Mouse (Mus musculus) midbrain, embryonic 11.5 days (tissue): ENCODE measurements around the gene Parp6. TPM values are rescaled to one million over a fixed set of nuclear protein-coding genes. Genes with fewer than 3 reads are reported as not detected.

ENCODE experiments used
- ATAC-seq: fragments of 200-750 bp; cut with Nextera tagmentation; 2 replicates; pipeline ENCODE4 v1.8.0; 2017; ENCODE audit warnings: moderate TSS enrichment, moderate library complexity; ENCODE audit not compliant: low FRiP score
- DNase-seq: peaks from one replicate; pipeline ENCODE4 v3.0.0; 2015; ENCODE audit warnings: low spot score; ENCODE audit errors: missing footprints
- H3K27ac ChIP-seq: fragments of 300-500 bp; sonication (generic); 2 replicates; pipeline ENCODE4 v1.5.1; 2014; ENCODE audit warnings: low read depth, low read length
- H3K27me3 ChIP-seq: fragments of 300-500 bp; sonication (generic); 2 replicates; pipeline ENCODE4 v1.6.1; 2014; ENCODE audit warnings: mild to moderate bottlenecking, low read length, moderate library complexity, mixed read lengths; ENCODE audit not compliant: control insufficient read depth, insufficient read depth
- H3K36me3 ChIP-seq: fragments of 300-500 bp; sonication (generic); 2 replicates; pipeline ENCODE4 v1.6.1; 2014; ENCODE audit warnings: mild to moderate bottlenecking, low read length, moderate library complexity, mixed read lengths; ENCODE audit not compliant: control insufficient read depth, insufficient read depth
- H3K4me1 ChIP-seq: fragments of 300-500 bp; sonication (generic); 2 replicates; pipeline ENCODE4 v1.6.1; 2014; ENCODE audit warnings: low read length; ENCODE audit not compliant: control insufficient read depth, insufficient read depth
- H3K4me2 ChIP-seq: fragments of 300-500 bp; sonication (generic); 2 replicates; pipeline ENCODE4 v1.6.1; 2014; ENCODE audit warnings: mild to moderate bottlenecking, moderate library complexity
- H3K4me3 ChIP-seq: fragments of 300-500 bp; sonication (generic); 2 replicates; pipeline ENCODE4 v1.5.1; 2014; ENCODE audit warnings: low read depth, low read length
- H3K9ac ChIP-seq: fragments of 300-500 bp; sonication (generic); 2 replicates; pipeline ENCODE4 v1.6.1; 2014; ENCODE audit warnings: low read length
- H3K9me3 ChIP-seq: fragments of 300-500 bp; sonication (generic); 2 replicates; pipeline ENCODE4 v1.6.1; 2016; ENCODE audit warnings: low read length; ENCODE audit not compliant: control insufficient read depth
- WGBS: fragments of 180-500 bp; shearing (Covaris S2); extraction: QIAGEN DNeasy Blood & Tissue Kit; methylation state at CpG from one replicate; pipeline ENCODE4 v1.1.7; 2014; 5-methylcytosine and 5-hydroxymethylcytosine counted together
- polyA plus RNA-seq: library from polyadenylated mRNA; unstranded; fragments of >200 nt; fragmentation: Nextera tagmentation; extraction: Ambion mirVana; gene quantifications from 2 replicates; pipeline ENCODE4 v1.2.1, GENCODE M21; 2014

The Parp6 gene
- polyA plus RNA-seq, 1 experiment from 2014 or later: 91.7 TPM

DNA sequence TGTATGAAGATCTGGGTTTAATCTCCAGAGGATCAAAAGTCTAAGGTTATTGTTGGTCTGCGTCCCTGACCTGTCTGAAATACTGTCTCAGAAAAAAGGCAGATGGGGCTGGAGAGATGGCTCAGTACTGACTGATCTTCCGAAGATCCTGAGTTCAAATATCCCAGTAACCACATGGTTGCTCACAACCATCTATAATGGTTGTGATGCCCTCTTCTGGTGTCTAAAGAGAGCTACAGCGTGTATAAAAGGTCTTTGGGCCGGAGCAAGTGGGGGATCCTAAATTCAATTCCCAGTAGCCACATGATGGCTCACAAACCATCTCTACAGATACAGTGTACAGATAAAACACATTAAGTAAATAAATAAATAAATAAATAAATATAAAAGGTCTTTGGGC lies 52.1 kb downstream of the Parp6 start:
- no peaks in the 10 kb centered on the region for H3K9me3 ChIP-seq
- ATAC-seq (no peak), DNase-seq (peak; percentile 79)
- H3K4me1 ChIP-seq: no peaks in the 10 kb centered on the region
- H3K4me3 ChIP-seq: no peak overlapping the region
- no peaks in the 10 kb centered on the region for H3K27me3 ChIP-seq
- H3K4me2 ChIP-seq: no peak overlapping the region
- H3K27ac ChIP-seq: no peak overlapping the region
- H3K9ac ChIP-seq: no peak overlapping the region
- WGBS: 80% methylated on average over 4 of the region's 4 CpGs
- peaks cover 55% of the 10 kb centered on the region for H3K36me3 ChIP-seq

DNA sequence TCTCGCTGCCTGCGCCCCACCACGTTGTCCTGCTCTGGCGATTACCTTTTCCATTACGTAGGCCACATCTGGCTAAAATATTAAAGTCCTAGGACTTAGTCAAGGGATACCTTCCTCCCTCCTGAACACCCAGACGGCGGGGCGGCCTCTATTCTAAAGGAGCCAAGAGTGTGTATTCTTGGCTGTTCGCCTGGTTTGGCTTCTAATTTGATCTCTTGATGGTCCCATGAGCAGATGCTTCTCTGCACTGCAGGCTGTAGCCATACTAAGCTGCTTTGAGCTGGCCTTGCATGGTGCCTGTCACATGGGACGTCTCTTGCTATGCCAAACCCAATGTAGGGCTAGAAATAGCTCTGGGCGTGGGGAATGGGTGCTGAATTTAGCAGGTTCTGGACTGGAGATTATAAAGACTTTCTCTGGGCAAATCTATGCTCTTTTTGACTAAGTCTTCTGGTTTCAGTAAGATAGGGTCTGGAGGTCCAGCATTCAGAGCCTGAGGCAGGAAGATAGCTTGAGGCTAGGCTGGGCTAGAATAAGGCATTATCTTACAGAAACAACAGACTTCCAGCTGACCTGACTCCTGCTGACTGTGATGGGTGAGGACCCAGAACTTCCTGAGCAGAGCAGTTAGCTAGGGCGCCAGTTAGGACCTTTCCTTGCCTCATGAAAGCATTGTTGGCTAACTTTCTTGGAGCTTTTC lies 55.3 kb downstream of the Parp6 start:
- Histone ChIP-seq H3K9ac (no peak overlapping the region), H3K4me1 (no peaks in the 10 kb centered on the region), H3K27ac (no peak overlapping the region), H3K27me3 (no peaks in the 10 kb centered on the region), H3K9me3 (no peaks in the 10 kb centered on the region), H3K4me2 (no peak overlapping the region), H3K36me3 (peaks cover 60% of the 10 kb centered on the region), H3K4me3 (no peak overlapping the region)
- ATAC-seq: no peak
- DNase-seq: no peak
- WGBS: 89% methylated on average over 12 of the region's 12 CpGs

DNA sequence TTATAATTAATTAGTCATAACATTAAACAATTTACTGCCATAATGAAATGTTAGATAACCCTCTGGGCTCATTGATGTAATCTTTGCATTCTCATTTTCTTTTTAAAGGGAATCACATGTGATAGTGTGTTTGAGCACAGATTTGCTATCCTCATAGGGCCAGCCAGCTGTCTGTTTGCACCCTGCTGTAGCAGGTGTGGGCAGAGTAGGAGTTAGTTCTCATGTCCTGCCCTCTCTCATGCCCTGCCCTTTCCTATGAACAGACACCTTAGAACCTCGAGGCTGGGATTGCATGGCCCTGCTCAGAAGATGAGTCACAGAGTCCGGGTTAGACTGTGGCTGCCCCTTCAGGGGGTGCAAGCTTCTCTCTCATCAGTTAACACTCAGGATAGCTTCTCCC lies 56.3 kb downstream of the Parp6 start:
- WGBS: 85% methylated on average over 2 of the region's 2 CpGs
- ATAC-seq (no peak), DNase-seq (no peak)
- no peaks in the 10 kb centered on the region for H3K4me1 ChIP-seq
- no peak overlapping the region for H3K4me2 ChIP-seq
- H3K36me3 ChIP-seq: peaks cover 60% of the 10 kb centered on the region
- no peak overlapping the region for H3K27ac ChIP-seq
- H3K4me3 ChIP-seq: no peak overlapping the region
- no peaks in the 10 kb centered on the region for H3K9me3 ChIP-seq
- no peak overlapping the region for H3K9ac ChIP-seq
- no peaks in the 10 kb centered on the region for H3K27me3 ChIP-seq

DNA sequence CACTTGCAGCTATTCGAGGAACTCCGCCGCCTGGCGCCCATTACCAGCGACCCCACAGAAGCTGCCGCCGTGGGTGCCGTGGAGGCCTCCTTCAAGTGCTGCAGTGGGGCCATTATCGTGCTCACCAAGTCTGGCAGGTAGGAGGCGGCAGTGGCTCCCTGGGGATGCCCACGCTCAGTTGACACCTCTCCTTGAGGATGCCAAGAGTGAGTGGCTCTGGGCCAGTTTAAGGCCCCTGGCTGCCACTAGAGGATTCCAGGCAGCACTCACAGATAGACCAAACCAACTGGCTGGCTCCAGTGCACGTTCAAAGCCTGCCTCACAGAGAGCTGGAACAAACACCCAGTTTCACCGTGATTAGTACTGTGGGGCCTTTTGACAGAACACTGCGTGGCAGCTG lies 58.5 kb downstream of the Parp6 start:
- H3K27ac ChIP-seq: no peak overlapping the region

DNA sequence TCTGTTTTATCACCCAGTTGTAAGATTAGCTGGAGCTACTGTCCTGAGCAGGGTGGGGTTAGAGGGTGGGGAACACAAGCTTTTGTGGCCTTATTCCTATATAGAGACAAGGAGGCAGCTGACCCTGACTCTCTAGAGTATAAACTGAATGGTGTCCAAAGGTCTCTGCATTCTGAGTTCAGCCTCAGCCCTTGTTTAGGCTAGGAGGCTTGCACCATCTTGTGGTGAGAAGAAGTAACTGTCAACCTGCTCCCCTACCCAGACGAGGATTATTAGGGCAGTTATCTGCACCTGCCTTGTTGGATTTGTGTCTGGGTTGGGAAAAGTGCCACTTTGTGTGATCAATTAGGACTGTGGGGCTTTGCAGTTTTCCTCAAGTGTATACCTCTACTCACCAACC lies 61.2 kb downstream of the Parp6 start:
- H3K27me3 ChIP-seq: peaks cover 21% of the 10 kb centered on the region
- no peak for ATAC-seq
- no peak overlapping the region for H3K4me2 ChIP-seq
- DNase-seq: no peak
- WGBS: 38% methylated on average over 1 of the region's 1 CpGs
- H3K27ac ChIP-seq: no peak overlapping the region
- no peak overlapping the region for H3K9ac ChIP-seq
- no peak overlapping the region for H3K4me3 ChIP-seq
- H3K9me3 ChIP-seq: no peaks in the 10 kb centered on the region
- H3K4me1 ChIP-seq: peaks cover 7% of the 10 kb centered on the region
- H3K36me3 ChIP-seq: peaks cover 41% of the 10 kb centered on the region

More for the DNA sequence above, 58.5 kb downstream of the Parp6 start:
- peaks cover 6% of the 10 kb centered on the region for H3K4me1 ChIP-seq
- no peak overlapping the region for H3K4me3 ChIP-seq
- WGBS: 89% methylated on average over 14 of the region's 14 CpGs
- H3K9ac ChIP-seq: no peak overlapping the region
- ATAC-seq (no peak), DNase-seq (no peak)
- peaks cover 56% of the 10 kb centered on the region for H3K36me3 ChIP-seq
- H3K4me2 ChIP-seq: no peak overlapping the region
- peaks cover 4% of the 10 kb centered on the region for H3K27me3 ChIP-seq
- no peaks in the 10 kb centered on the region for H3K9me3 ChIP-seq

DNA sequence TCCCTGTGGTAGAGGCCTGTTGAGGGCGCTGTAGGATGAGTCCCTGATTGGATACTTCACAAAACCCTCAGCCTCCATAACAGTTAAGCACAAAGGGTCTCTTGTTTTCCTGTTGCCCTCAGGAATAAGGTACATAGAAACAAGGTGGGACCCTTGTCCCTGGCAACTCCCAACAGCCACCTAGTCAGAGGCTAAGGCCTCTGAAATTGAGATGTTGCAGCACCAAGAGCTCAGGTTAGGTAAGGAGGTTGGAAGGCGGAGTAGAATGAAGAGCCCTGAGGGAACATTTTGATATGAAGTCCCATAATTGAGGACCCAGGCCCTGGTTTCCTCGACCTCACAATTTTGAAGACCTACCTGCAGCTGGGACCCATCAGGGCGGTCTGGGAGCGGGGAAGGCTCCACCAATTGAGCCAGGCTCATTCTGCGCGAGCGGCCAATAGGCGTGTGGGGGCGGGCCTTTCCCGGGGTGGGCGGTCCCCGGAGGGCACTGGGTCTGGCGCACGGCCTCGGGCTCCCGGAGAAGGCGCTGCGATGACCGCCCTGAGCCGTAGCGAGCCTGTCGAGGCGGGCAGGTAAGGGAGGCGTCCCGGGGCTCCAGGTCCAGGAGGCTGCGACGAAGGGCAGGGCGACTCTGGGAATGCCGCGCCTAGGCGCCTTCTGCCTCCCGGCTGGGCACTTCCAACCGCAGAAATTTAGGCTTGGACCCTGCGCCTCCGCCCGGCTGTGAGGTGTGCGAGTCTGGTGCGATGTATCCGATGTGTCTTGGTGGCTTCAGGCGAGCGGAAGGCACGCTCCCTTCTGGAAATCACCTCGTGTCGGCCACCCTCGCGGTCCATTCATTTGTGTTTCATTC lies 62.8 kb downstream of the Parp6 start, which contains the start of gene Gramd2:
Gramd2 (plus strand) TSS at position 467 of the 856 bp plus-strand sequence.
- 1% methylated on average over 45 of the region's 47 CpGs for WGBS
- ATAC-seq: peak; percentile 97

DNA sequence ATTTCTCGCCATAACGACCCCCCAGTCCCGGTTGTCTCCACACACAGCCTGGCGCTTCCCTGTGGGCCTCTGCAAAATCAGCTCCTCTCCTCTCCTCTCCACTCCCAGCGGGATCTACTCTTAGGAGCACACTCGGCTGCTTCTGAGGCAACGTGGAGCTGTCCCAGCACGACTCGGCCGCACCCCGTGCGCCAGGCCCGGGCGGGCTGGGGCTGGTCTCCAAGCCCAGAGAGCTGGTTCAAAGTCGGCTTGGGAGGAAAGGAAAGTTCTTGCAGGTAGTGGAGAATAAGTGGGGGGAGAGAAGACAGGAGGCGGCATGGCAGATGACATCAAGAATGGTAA lies 63.4 kb downstream of the Parp6 start:
- DNase-seq (no peak), ATAC-seq (peak; percentile 25)
- peak overlapping the region; percentile 40 for H3K4me3 ChIP-seq
- peaks cover 21% of the 10 kb centered on the region for H3K27me3 ChIP-seq
- H3K9me3 ChIP-seq: no peaks in the 10 kb centered on the region
- H3K4me2 ChIP-seq: peak overlapping the region; percentile 90
- 9% methylated on average over 16 of the region's 16 CpGs for WGBS
- peaks cover 25% of the 10 kb centered on the region for H3K36me3 ChIP-seq
- peak overlapping the region; percentile 59 for H3K9ac ChIP-seq
- H3K27ac ChIP-seq: no peak overlapping the region
- peaks cover 7% of the 10 kb centered on the region for H3K4me1 ChIP-seq

More for the DNA sequence above, 62.8 kb downstream of the Parp6 start, which contains the start of gene Gramd2:
- DNase-seq: peak; percentile 98
- peaks cover 7% of the 10 kb centered on the region for H3K4me1 ChIP-seq
- H3K36me3 ChIP-seq: peaks cover 31% of the 10 kb centered on the region
- H3K9ac ChIP-seq: peak within 1 kb of the TSS; percentile 59
- H3K9me3 ChIP-seq: no peaks in the 10 kb centered on the region
- peaks cover 21% of the 10 kb centered on the region for H3K27me3 ChIP-seq
- peak within 1 kb of the TSS; percentile 40 for H3K4me3 ChIP-seq
- H3K4me2 ChIP-seq: peak within 1 kb of the TSS; percentile 90
- H3K27ac ChIP-seq: no peak within 1 kb of the TSS

DNA sequence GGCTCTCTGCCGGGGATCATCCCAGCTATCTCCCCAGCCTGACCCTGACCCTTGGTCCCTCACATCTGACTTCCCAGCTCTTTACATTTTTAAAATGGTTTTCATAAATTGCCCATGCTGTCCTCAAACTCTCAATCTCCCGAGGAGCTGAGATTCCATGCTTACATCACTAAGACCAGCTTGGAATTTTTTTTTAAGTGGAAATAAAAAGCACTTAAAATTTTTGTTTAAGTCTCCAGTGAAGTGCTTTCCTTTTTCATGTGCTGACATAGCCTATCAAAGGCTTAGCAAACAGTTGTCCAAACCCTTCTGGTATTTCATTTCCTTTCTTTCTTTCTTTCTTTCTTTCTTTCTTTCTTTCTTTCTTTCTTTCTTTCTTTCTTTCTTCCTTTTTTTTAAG lies 66.9 kb downstream of the Parp6 start:
- DNase-seq (no peak), ATAC-seq (no peak)
- WGBS: 84% methylated on average over 2 of the region's 2 CpGs
- Histone ChIP-seq H3K36me3 (peaks cover under 1% of the 10 kb centered on the region; the same call in 1 of the 2 replicates), H3K27me3 (peaks cover 21% of the 10 kb centered on the region), H3K4me2 (no peak overlapping the region), H3K9ac (no peak overlapping the region), H3K4me3 (no peak overlapping the region), H3K9me3 (no peaks in the 10 kb centered on the region), H3K4me1 (peaks cover 7% of the 10 kb centered on the region), H3K27ac (no peak overlapping the region)

DNA sequence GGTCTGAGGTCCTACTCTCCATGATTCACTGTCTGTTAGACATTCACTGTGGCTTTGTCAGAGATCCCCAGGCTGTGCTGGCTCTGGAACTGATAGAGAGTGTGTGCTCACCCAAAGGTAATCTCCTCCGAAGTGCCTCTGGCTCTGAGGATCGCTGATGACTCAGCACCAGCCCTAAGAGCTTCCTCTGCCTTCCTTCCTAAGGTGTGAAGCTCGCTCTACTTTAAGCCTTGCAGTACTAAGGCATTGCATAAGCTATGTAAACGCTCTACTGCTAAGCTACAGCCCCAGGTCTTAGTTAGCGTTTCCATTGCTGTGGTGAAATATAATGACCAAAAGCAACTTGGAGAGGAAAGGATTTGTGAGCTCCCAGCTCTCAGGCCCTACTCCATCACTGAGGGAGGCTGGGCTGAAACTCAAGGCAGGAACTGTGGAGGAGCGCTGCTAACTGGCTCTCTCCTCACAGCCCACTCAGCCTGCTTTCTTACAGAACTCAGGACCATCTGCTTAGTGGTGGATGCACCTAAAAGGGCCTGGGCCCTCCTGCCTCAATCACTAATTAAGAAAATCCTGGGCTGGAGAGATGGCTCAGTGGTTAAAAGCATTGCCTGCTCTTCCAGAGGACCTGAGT lies 70.4 kb downstream of the Parp6 start:
- WGBS: 37% methylated on average over 6 of the region's 6 CpGs

More for the DNA sequence above, 70.4 kb downstream of the Parp6 start:
- Histone ChIP-seq H3K4me1 (no peaks in the 10 kb centered on the region), H3K36me3 (no peaks in the 10 kb centered on the region), H3K9me3 (no peaks in the 10 kb centered on the region), H3K27me3 (peaks cover 2% of the 10 kb centered on the region; the same call in 1 of the 2 replicates), H3K4me2 (no peak overlapping the region), H3K9ac (no peak overlapping the region), H3K27ac (no peak overlapping the region), H3K4me3 (no peak overlapping the region)
- DNase-seq (no peak), ATAC-seq (no peak)
